Mouse (Mus musculus) neural tube, embryonic 12.5 days (tissue): ENCODE data around the gene Olfr547. TPM values are rescaled to one million over a fixed set of nuclear protein-coding genes. Genes with fewer than 3 reads are reported as not detected.

Experiments used
- ATAC-seq: fragments of 200-750 bp; cut with Nextera tagmentation; 2 replicates; pipeline ENCODE4 v1.8.0; 2017; ENCODE audit warnings: low read depth, mild to moderate bottlenecking, moderate TSS enrichment, moderate library complexity; ENCODE audit not compliant: low FRiP score
- H3K27ac ChIP-seq: fragments of 300-500 bp; sonication (generic); 2 replicates; pipeline ENCODE4 v1.5.1; 2016
- H3K27me3 ChIP-seq: fragments of 300-500 bp; sonication (generic); replicated peaks from 2 replicates; pipeline ENCODE4 v1.6.1; 2016; ENCODE audit warnings: mild to moderate bottlenecking
- H3K36me3 ChIP-seq: fragments of 300-500 bp; sonication (generic); 2 replicates; pipeline ENCODE4 v1.6.1; 2016; ENCODE audit warnings: mild to moderate bottlenecking
- H3K4me1 ChIP-seq: fragments of 300-500 bp; sonication (generic); 2 replicates; pipeline ENCODE4 v1.6.1; 2016
- H3K4me2 ChIP-seq: fragments of 300-500 bp; sonication (generic); replicated peaks from 2 replicates; pipeline ENCODE4 v1.6.1; 2016; ENCODE audit warnings: mild to moderate bottlenecking
- H3K4me3 ChIP-seq: fragments of 300-500 bp; sonication (generic); 2 replicates; pipeline ENCODE4 v1.5.1; 2016
- H3K9ac ChIP-seq: fragments of 300-500 bp; sonication (generic); 2 replicates; pipeline ENCODE4 v1.6.1; 2016; ENCODE audit warnings: mild to moderate bottlenecking
- H3K9me3 ChIP-seq: fragments of 300-500 bp; sonication (generic); 2 replicates; pipeline ENCODE4 v1.6.1; 2016; ENCODE audit warnings: mild to moderate bottlenecking
- WGBS: fragments of 180-500 bp; shearing (Covaris S2); methylation state at CpG from one replicate; pipeline ENCODE4 v1.1.7; 2016; 5-methylcytosine and 5-hydroxymethylcytosine counted together
- polyA plus RNA-seq: library from polyadenylated mRNA; unstranded; fragments of >200 nt; fragmentation: Nextera tagmentation; extraction: Ambion mirVana; gene quantifications from 2 replicates; pipeline ENCODE4 v1.2.1, GENCODE M21; 2016

The Olfr547 gene
- polyA plus RNA-seq, 1 experiment from 2014 or later = not detected

- no peaks in the 10 kb centered on the region for H3K27me3 ChIP-seq
- 78% methylated on average over 4 of the region's 4 CpGs for WGBS
Measured at GRCm38 (mm10) chr7:102514144-102514543, 20.4 kb upstream of the Olfr547 start.

DNA sequence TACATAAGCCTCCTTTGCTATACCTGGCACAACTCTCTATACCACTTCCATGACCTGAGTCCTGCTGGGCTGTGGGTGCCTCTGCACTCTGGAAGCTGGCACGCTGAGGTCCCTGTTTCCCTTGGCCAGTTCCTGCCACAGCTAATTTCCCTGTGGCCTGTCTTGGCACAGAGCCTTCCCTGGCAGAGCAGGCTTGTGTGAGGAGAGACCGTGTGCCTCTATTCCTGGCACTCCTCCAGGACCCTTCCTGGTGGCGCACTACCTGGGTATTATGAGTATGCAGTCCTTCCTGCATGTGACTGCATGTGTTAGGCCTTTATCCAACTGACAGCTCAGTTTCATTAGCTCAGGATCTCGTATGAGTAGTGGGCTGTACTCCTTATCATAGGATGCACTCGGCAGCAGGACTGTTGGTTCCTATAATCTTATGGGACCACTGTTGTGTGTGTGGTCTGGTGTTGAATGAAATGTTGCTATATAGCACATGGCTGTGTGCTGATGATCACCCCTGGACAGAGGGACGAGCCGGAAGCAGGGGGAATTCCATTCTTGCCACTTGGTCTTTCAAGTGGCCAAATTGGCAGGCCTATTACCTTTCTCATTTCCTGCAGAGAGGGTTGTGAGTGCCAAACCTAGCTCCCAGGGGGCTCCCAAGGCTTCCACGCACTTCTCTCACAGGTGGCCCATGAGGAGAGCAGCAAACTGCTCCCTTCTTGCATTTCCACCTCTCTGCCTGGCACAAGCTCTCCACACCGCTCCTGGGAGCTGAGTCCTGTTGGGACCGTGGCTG lies 18.1 kb upstream of the Olfr547 start:
- Histone ChIP-seq H3K4me2 (no peak overlapping the region), H3K9me3 (no peaks in the 10 kb centered on the region), H3K27me3 (no peaks in the 10 kb centered on the region), H3K9ac (no peak overlapping the region), H3K4me3 (no peak overlapping the region), H3K27ac (no peak overlapping the region), H3K4me1 (peaks cover 4% of the 10 kb centered on the region; the same call in 1 of the 2 replicates), H3K36me3 (no peaks in the 10 kb centered on the region)
- WGBS = 81% methylated on average over 10 of the region's 10 CpGs
- ATAC-seq = no peak

More at GRCm38 (mm10) chr7:102514144-102514543, 20.4 kb upstream of the Olfr547 start:
- H3K27ac ChIP-seq = no peak overlapping the region
- no peak overlapping the region for H3K9ac ChIP-seq
- no peak overlapping the region for H3K4me2 ChIP-seq
- peaks cover 4% of the 10 kb centered on the region; the same call in 1 of the 2 replicates for H3K4me1 ChIP-seq
- no peak for ATAC-seq
- no peaks in the 10 kb centered on the region for H3K9me3 ChIP-seq
- no peak overlapping the region for H3K4me3 ChIP-seq
- H3K36me3 ChIP-seq = no peaks in the 10 kb centered on the region

DNA sequence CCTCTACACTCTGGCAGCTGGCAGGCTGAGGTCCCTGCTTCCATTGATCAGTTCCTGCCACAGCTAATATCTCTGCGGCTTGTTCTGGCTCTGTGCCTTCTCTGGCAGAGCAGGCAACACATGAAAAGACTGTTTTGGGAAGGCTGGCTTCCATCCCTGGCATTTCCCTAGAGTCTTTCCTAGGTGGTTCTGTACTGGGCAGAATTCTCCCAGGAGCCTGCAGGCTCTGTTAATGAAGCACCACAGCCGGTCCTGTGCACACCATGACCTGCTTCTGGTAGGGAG lies 17.6 kb upstream of the Olfr547 start:
- Histone ChIP-seq H3K27ac (no peak overlapping the region), H3K4me3 (no peak overlapping the region), H3K9ac (no peak overlapping the region), H3K4me2 (no peak overlapping the region), H3K9me3 (no peaks in the 10 kb centered on the region), H3K27me3 (no peaks in the 10 kb centered on the region), H3K36me3 (no peaks in the 10 kb centered on the region), H3K4me1 (peaks cover 4% of the 10 kb centered on the region; the same call in 1 of the 2 replicates)
- 95% methylated on average over 2 of the region's 2 CpGs for WGBS
- no peak for ATAC-seq

DNA sequence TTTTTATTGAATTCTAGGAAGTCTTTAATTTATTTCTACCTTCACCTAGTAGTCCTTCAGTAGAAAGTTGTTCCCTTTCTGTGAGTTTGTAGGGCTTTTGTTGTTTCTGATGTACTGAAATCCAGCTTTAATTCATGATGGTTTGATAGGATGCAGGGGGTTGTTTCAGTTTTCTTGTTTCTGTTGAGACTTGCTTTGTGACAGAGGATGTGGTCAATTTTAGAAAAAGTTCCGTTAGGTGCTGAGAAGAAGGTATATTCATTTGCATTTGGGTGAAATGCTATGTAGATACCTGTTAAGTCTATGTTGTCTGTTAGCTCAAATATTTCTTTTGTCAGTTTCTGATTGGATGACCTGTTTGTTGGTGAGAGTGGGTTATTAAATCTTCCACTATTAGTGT lies 5.5 kb upstream of the Olfr547 start:
- no peak overlapping the region for H3K4me2 ChIP-seq
- H3K27ac ChIP-seq = no peak overlapping the region
- H3K4me3 ChIP-seq = no peak overlapping the region
- no peaks in the 10 kb centered on the region for H3K36me3 ChIP-seq
- ATAC-seq = no peak
- H3K9ac ChIP-seq = no peak overlapping the region
- 86% methylated on average over 1 of the region's 1 CpGs for WGBS
- no peaks in the 10 kb centered on the region for H3K4me1 ChIP-seq
- H3K27me3 ChIP-seq = no peaks in the 10 kb centered on the region
- H3K9me3 ChIP-seq = no peaks in the 10 kb centered on the region

DNA sequence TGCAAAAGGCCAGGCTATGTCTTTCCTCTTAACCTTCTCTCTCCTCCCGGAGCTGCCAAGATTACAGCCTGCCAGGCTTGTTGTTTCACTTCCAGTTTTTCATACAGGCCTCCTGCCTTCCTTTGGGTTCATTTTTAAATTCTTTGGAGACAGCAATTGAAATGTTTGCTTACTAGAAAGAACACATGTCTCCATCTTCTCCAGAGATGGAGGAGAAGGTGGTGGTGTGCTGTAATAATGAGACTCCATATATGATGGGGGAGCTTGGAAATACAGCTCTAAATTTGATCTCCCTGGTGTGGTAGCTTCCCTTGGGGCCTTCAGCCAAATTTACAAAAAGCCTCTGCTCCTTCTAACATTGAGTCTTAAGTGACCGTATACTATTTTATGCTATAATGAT lies 6.0 kb downstream of the Olfr547 start, which contains the start of gene Olfr548-ps1:
Gene Olfr548-ps1 (plus strand): TSS at position 301 of the 400 bp plus-strand sequence.
- Histone ChIP-seq H3K27ac (no peak within 1 kb of the TSS), H3K4me2 (no peak within 1 kb of the TSS), H3K27me3 (no peaks in the 10 kb centered on the region), H3K36me3 (no peaks in the 10 kb centered on the region), H3K4me3 (no peak within 1 kb of the TSS), H3K9ac (no peak within 1 kb of the TSS), H3K4me1 (no peaks in the 10 kb centered on the region), H3K9me3 (no peaks in the 10 kb centered on the region)
- no peak for ATAC-seq
- WGBS = 91% methylated on average over 2 of the region's 2 CpGs

- H3K4me2 ChIP-seq = no peak overlapping the region
- H3K4me1 ChIP-seq = no peaks in the 10 kb centered on the region
- no peak overlapping the region for H3K9ac ChIP-seq
- 62% methylated on average over 3 of the region's 3 CpGs for WGBS
- ATAC-seq = no peak
- no peak overlapping the region for H3K27ac ChIP-seq
- no peak overlapping the region for H3K4me3 ChIP-seq
- H3K27me3 ChIP-seq = no peaks in the 10 kb centered on the region
- H3K9me3 ChIP-seq = no peaks in the 10 kb centered on the region
- H3K36me3 ChIP-seq = no peaks in the 10 kb centered on the region
Measured at GRCm38 (mm10) chr7:102541251-102541650, 6.7 kb downstream of the Olfr547 start.

- no peaks in the 10 kb centered on the region for H3K27me3 ChIP-seq
- WGBS = 96% methylated on average over 3 of the region's 3 CpGs
- H3K9me3 ChIP-seq = no peaks in the 10 kb centered on the region
- H3K4me3 ChIP-seq = no peak within 1 kb of the TSS
- H3K27ac ChIP-seq = no peak within 1 kb of the TSS
- H3K4me2 ChIP-seq = no peak within 1 kb of the TSS
- no peaks in the 10 kb centered on the region for H3K4me1 ChIP-seq
- ATAC-seq = no peak
- no peaks in the 10 kb centered on the region for H3K36me3 ChIP-seq
- no peak within 1 kb of the TSS for H3K9ac ChIP-seq
Measured at GRCm38 (mm10) chr7:102549570-102549969, 15.0 kb downstream of the Olfr547 start, which contains the start of gene Olfr549. Gene Olfr549 (plus strand): TSS chr7:102549870.

DNA sequence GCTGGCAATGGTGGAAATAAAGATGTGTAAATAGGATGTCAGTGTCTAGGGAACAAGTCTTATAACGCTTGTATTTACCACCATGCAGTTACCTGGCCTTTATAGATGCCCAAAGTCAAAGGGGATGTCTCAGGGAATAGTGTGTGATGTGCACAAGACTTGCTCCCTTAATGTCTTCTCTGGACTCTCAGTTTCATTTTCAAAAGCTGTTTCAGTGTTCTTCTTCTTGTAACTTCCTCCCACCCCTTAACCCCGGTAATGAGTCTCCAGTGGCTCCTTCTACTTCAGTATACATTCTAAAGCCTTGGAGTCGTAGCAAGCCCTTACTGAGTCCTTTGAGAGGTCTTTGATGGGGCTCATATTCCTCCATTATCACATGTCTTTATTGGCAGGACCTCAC lies 18.7 kb downstream of the Olfr547 start:
- no peaks in the 10 kb centered on the region for H3K27me3 ChIP-seq
- H3K4me1 ChIP-seq = no peaks in the 10 kb centered on the region
- no peak overlapping the region for H3K27ac ChIP-seq
- H3K4me3 ChIP-seq = no peak overlapping the region
- no peak overlapping the region for H3K9ac ChIP-seq
- H3K9me3 ChIP-seq = no peaks in the 10 kb centered on the region
- no peak overlapping the region for H3K4me2 ChIP-seq
- 83% methylated on average over 3 of the region's 3 CpGs for WGBS
- ATAC-seq = no peak
- H3K36me3 ChIP-seq = no peaks in the 10 kb centered on the region

DNA sequence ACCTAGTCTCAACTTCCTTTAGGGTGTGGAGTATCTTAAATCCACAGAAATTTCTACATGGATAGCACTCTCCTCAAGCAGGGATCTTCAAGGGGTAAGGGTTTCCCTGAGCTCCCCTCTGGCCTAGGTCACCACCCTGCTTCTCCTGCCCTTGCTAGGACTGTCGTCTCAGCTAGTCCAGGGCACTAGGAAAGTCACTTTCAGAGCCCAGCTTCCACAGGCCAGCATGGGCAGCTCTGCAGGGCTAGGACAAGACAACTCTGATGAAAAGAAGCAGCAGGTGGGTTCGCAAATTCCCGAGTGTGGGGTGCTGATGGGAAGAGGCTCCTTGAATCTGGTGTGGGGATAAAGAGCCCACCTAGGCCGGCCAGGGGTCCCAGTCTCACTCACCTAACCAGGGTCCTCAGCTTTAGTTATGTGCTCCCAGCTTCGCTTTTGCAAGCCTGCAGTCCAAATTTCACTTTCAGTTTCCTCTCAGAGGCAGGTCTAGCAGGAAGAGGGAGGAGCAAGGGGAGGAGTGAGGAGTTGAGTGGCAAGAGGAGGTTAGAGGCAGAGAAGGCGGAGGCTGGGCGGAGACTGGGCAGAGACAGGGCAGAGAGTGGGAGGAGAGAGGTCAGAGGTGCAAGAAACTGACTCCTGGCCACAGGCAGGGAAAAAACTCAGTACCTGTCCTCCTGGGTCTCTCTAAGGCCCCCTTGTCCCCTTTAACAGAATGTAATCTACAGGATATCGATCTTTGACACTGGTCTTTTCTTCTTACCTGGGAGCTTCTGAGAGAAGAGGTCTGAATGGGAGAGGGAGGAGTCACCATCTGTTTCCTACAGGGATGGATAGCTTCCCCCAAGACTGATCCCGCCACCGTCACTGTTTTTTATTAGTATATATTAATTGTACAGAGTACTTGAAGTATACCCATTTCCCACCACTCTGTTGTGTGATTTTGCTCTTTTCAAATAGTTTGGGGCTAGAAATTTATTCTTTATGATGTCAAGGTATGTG lies 30.7 kb downstream of the Olfr547 start, which contains the start of gene Trim21:
Gene Trim21 (minus strand): TSS at position 488 of the 999 bp plus-strand sequence.
- Histone ChIP-seq H3K27ac (no peak within 1 kb of the TSS), H3K4me3 (peak within 1 kb of the TSS; percentile 33), H3K27me3 (no peaks in the 10 kb centered on the region), H3K4me2 (peak within 1 kb of the TSS; percentile 52), H3K9ac (no peak within 1 kb of the TSS), H3K4me1 (no peaks in the 10 kb centered on the region), H3K36me3 (no peaks in the 10 kb centered on the region), H3K9me3 (no peaks in the 10 kb centered on the region)
- 17% methylated on average over 10 of the region's 10 CpGs for WGBS
- ATAC-seq = peak; percentile 74; the same call in 1 of the 2 replicates

GRCm38 (mm10) chr7:102566219-102566618 lies 31.7 kb downstream of the Olfr547 start:
- Histone ChIP-seq H3K36me3 (no peaks in the 10 kb centered on the region), H3K9me3 (no peaks in the 10 kb centered on the region), H3K4me2 (no peak overlapping the region), H3K27me3 (no peaks in the 10 kb centered on the region), H3K27ac (no peak overlapping the region), H3K9ac (no peak overlapping the region), H3K4me1 (no peaks in the 10 kb centered on the region), H3K4me3 (no peak overlapping the region)
- no peak for ATAC-seq
- WGBS = 88% methylated on average over 4 of the region's 4 CpGs

DNA sequence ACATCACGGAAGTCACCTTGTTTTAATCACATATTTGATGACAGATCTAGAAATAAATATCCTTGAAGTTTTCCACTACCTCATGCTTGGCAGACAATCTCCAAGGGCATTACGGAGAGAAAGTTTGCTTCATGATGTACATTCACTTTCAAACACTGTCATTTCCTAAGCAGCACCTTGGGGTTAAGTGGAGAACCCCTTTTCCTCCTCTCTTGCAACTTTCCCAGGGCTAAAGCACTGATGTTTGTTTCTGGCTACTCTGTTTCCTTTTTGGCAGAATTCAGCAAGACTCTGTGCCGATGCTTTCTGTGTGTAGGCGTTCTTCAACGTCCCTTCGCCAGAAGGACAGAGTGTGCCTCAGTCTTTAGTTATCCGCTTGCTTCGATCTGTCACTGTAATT lies 36.6 kb downstream of the Olfr547 start, which contains the start of gene Olfr550:
Gene Olfr550 (plus strand): TSS at position 301 of the 400 bp plus-strand sequence.
- H3K4me3 ChIP-seq = no peak within 1 kb of the TSS
- ATAC-seq = no peak
- no peaks in the 10 kb centered on the region for H3K4me1 ChIP-seq
- H3K4me2 ChIP-seq = no peak within 1 kb of the TSS
- no peaks in the 10 kb centered on the region for H3K9me3 ChIP-seq
- no peaks in the 10 kb centered on the region for H3K36me3 ChIP-seq
- no peak within 1 kb of the TSS for H3K27ac ChIP-seq
- no peaks in the 10 kb centered on the region for H3K27me3 ChIP-seq
- H3K9ac ChIP-seq = no peak within 1 kb of the TSS
- 96% methylated on average over 8 of the region's 8 CpGs for WGBS
